Mouse (Mus musculus): Measurements from ENCODE around the gene Foxn3. TPM values are rescaled to one million over a fixed set of nuclear protein-coding genes. Genes with fewer than 3 reads are reported as not detected.

The Foxn3 gene
- total RNA-seq, 4 experiments from 2014 or later, result 57.4 to 62.5 (median 60.3) TPM

GRCm38 (mm10) chr12:99562073-99562866, 1.1 kb downstream of the Foxn3 start:
- peak; percentile 18 to 37 for DNase-seq (ENCODE audit: low spot score in 2 of 2)

GRCm38 (mm10) chr12:99561333-99561766, 2.0 kb downstream of the Foxn3 start:
- DNase-seq (ENCODE audit: low spot score in 2 of 2), result no peak

GRCm38 (mm10) chr12:99560701-99561332, 2.6 kb downstream of the Foxn3 start:
- DNase-seq (ENCODE audit: low spot score in 2 of 2), result no peak

GRCm38 (mm10) chr12:99559483-99559882, 3.9 kb downstream of the Foxn3 start:
- no peak for DNase-seq (ENCODE audit: low spot score in 2 of 2)

- DNase-seq (ENCODE audit: low spot score in 2 of 2), result no peak
Observed at GRCm38 (mm10) chr12:99558476-99558875, 4.9 kb downstream of the Foxn3 start.

GRCm38 (mm10) chr12:99557498-99557897, 5.9 kb downstream of the Foxn3 start:
- DNase-seq (ENCODE audit: low spot score in 2 of 2), result no peak

- DNase-seq (ENCODE audit: low spot score in 2 of 2), result no peak
Observed at GRCm38 (mm10) chr12:99550629-99551028, 12.8 kb downstream of the Foxn3 start.

GRCm38 (mm10) chr12:99549811-99550210, 13.6 kb downstream of the Foxn3 start:
- no peak for DNase-seq (ENCODE audit: low spot score in 2 of 2)

GRCm38 (mm10) chr12:99548419-99548818, 15.0 kb downstream of the Foxn3 start:
- no peak for DNase-seq (ENCODE audit: low spot score in 2 of 2)

GRCm38 (mm10) chr12:99547295-99547694, 16.1 kb downstream of the Foxn3 start:
- DNase-seq (ENCODE audit: low spot score in 2 of 2), result no peak

GRCm38 (mm10) chr12:99545270-99545770, 18.1 kb downstream of the Foxn3 start:
- DNase-seq (ENCODE audit: low spot score in 2 of 2), result no peak

GRCm38 (mm10) chr12:99544262-99545128, 18.9 kb downstream of the Foxn3 start:
- DNase-seq (ENCODE audit: low spot score in 2 of 2), result no peak

GRCm38 (mm10) chr12:99543421-99544195, 19.8 kb downstream of the Foxn3 start:
- DNase-seq (ENCODE audit: low spot score in 2 of 2), result no peak

GRCm38 (mm10) chr12:99540201-99540600, 23.2 kb downstream of the Foxn3 start:
- no peak for DNase-seq (ENCODE audit: low spot score in 2 of 2)

- no peak for DNase-seq (ENCODE audit: low spot score in 2 of 2)
Observed at GRCm38 (mm10) chr12:99537316-99537715, 26.1 kb downstream of the Foxn3 start.

GRCm38 (mm10) chr12:99536426-99536825, 27.0 kb downstream of the Foxn3 start:
- no peak for DNase-seq (ENCODE audit: low spot score in 2 of 2)

- no peak for DNase-seq (ENCODE audit: low spot score in 2 of 2)
Observed at GRCm38 (mm10) chr12:99532342-99532741, 31.0 kb downstream of the Foxn3 start.

GRCm38 (mm10) chr12:99529687-99530411, 33.5 kb downstream of the Foxn3 start:
- no peak for DNase-seq (ENCODE audit: low spot score in 2 of 2)

GRCm38 (mm10) chr12:99528958-99529357, 34.4 kb downstream of the Foxn3 start:
- DNase-seq (ENCODE audit: low spot score in 2 of 2), result no peak

GRCm38 (mm10) chr12:99527452-99527851, 35.9 kb downstream of the Foxn3 start:
- no peak for DNase-seq (ENCODE audit: low spot score in 2 of 2)
